Mouse (Mus musculus): Measurements from ENCODE around the gene Fat1.

GRCm38 (mm10) chr8:44920379-44921032 lies 14.7 kb upstream of the Fat1 start:
- TF ChIP-seq CTCF (IDR thresholded peaks at IDR 0.05; ENCODE audit: low read depth, low read length) (no peak), POLR2A (IDR thresholded peaks at IDR 0.05; ENCODE audit: borderline replicate concordance, low read depth, low read length) (no peak)
